Comparison of ENCODE assay signal across 21 mouse cellular contexts in the genomic region with DNA sequence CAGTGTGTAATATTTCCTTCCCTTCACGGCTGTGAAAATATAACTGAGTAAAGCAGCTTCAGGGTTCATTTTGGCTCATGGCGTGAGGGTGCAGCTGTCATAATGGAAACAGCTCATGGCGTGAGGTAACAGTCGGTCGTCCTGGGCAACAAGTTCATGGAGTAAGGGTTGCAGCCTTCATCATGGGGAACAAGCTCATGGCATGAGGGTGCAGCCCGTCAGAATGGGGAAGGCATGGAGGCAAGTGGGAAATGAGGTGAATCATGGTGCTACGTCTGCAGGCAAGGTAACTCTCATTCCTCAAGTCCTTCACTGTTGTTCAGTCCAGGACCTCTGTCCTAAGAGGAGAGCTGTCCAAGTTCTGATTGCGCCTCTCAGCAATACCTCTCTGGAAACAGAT. TPM values are rescaled to one million over a fixed set of nuclear protein-coding genes. Genes with fewer than 3 reads are reported as not detected.
DNase-seq lines count a peak whose midpoint lies in the region; ATAC-seq and TF ChIP-seq lines count a peak whose summit lies in the region.
"Had no signal": no experiment of that assay in that cellular context is flagged by ENCODE, and none has a peak within 500 bp of the region (broad histone marks: within the 10 kb centered on the region; RNA-seq: fewer than 3 reads in every experiment).

No protein-coding gene starts in this region.

- no peak overlapping the region for H3K9ac ChIP-seq in midbrain, embryonic 12.5 days (replicated peaks)
- H3K9ac ChIP-seq in midbrain, embryonic 11.5 days (ENCODE audit: low read length) = no peak overlapping the region
- no peak overlapping the region for H3K9ac ChIP-seq in lung, postnatal 0 days (replicated peaks; ENCODE audit: low read depth)
- H3K9ac ChIP-seq: embryonic facial prominence, embryonic 12.5 days; forebrain, embryonic 13.5 days; forebrain, embryonic 15.5 days had no signal

- H3K27me3 ChIP-seq in megakaryocyte, embryonic 14.5 days (replicated peaks) = no peaks in the 10 kb centered on the region
- H3K27me3 ChIP-seq in midbrain, embryonic 12.5 days = no peaks in the 10 kb centered on the region
- H3K27me3 ChIP-seq in midbrain, embryonic 11.5 days (ENCODE audit: control insufficient read depth, insufficient read depth, low read length) = no peaks in the 10 kb centered on the region
- no peaks in the 10 kb centered on the region for H3K27me3 ChIP-seq in testis, adult 2 months (ENCODE audit: control insufficient read depth, insufficient read depth, low read length)
- H3K27me3 ChIP-seq in lung, postnatal 0 days (replicated peaks; ENCODE audit: insufficient read depth, low read length) = no peaks in the 10 kb centered on the region
- H3K27me3 ChIP-seq: embryonic facial prominence, embryonic 12.5 days; forebrain, embryonic 13.5 days; forebrain, embryonic 15.5 days had no signal

- DNase-seq in midbrain, embryonic 11.5 days (ENCODE audit: low spot score, missing footprints) = no peak
- DNase-seq in testis, postnatal 14 days (ENCODE audit: low spot score) = no peak
- no peak for DNase-seq in lung, postnatal 0 days (ENCODE audit: low spot score)
- DNase-seq: adrenal gland, adult 8-10 months; adrenal gland, postnatal 14 days; adrenal gland, postnatal 36 days; cerebellum, adult 11-12 months; cerebellum, adult 2 months; cerebellum, adult 9-10 months; cerebellum, postnatal 10 days; cerebellum, postnatal 25 days had no signal

- H3K9me3 ChIP-seq in megakaryocyte, embryonic 14.5 days = peaks cover 19% of the 10 kb centered on the region
- no peaks in the 10 kb centered on the region for H3K9me3 ChIP-seq in midbrain, embryonic 12.5 days
- no peaks in the 10 kb centered on the region for H3K9me3 ChIP-seq in midbrain, embryonic 11.5 days (ENCODE audit: control insufficient read depth, low read length)
- no peaks in the 10 kb centered on the region for H3K9me3 ChIP-seq in lung, postnatal 0 days (ENCODE audit: low read length)
- H3K9me3 ChIP-seq: embryonic facial prominence, embryonic 10.5 days; embryonic facial prominence, embryonic 12.5 days; forebrain, embryonic 13.5 days; forebrain, embryonic 15.5 days had no signal

- H3K27ac ChIP-seq in midbrain, embryonic 12.5 days (replicated peaks) = peak overlapping the region; percentile 30; the same call in 1 of the 2 replicates
- H3K27ac ChIP-seq in midbrain, embryonic 11.5 days (ENCODE audit: low read depth, low read length) = no peak overlapping the region
- H3K27ac ChIP-seq in testis, adult 2 months (ENCODE audit: control insufficient read depth, insufficient read depth, low read depth, low read length) = 0 out of 2 replicates have a peak overlapping the region, but pooled peaks have one; percentile 7
- H3K27ac ChIP-seq in lung, postnatal 0 days (ENCODE audit: low read length) = no peak overlapping the region
- H3K27ac ChIP-seq: embryonic facial prominence, embryonic 10.5 days; embryonic facial prominence, embryonic 12.5 days; forebrain, embryonic 13.5 days; forebrain, embryonic 15.5 days had no signal

- peak; percentile 67; the same call in 1 of the 2 replicates for TF ChIP-seq POLR2A in testis, adult 2 months (IDR thresholded peaks at IDR 0.05; ENCODE audit: control insufficient read depth, low read depth, low read length)

- no peak for TF ChIP-seq EP300 in lung, postnatal 0 days (IDR thresholded peaks at IDR 0.05)

- H3K36me3 ChIP-seq in megakaryocyte, embryonic 14.5 days (replicated peaks; ENCODE audit: low read length) = no peaks in the 10 kb centered on the region
- no peaks in the 10 kb centered on the region for H3K36me3 ChIP-seq in midbrain, embryonic 12.5 days
- H3K36me3 ChIP-seq in midbrain, embryonic 11.5 days (ENCODE audit: control insufficient read depth, insufficient read depth, low read length) = no peaks in the 10 kb centered on the region
- H3K36me3 ChIP-seq in testis, adult 2 months (ENCODE audit: control insufficient read depth, insufficient read depth, low read length) = no peaks in the 10 kb centered on the region
- no peaks in the 10 kb centered on the region for H3K36me3 ChIP-seq in lung, postnatal 0 days (ENCODE audit: insufficient read depth, low read length)
- H3K36me3 ChIP-seq: embryonic facial prominence, embryonic 10.5 days; embryonic facial prominence, embryonic 12.5 days; forebrain, embryonic 15.5 days had no signal

- no peak for TF ChIP-seq CTCF in testis, adult 2 months (IDR thresholded peaks at IDR 0.05; ENCODE audit: control insufficient read depth, insufficient read depth, insufficient replicate concordance, low read depth, low read length)
- TF ChIP-seq CTCF in lung, postnatal 0 days (IDR thresholded peaks at IDR 0.05) = no peak

- no peak overlapping the region for H3K4me2 ChIP-seq in midbrain, embryonic 12.5 days (replicated peaks)
- no peak overlapping the region for H3K4me2 ChIP-seq in midbrain, embryonic 11.5 days
- no peak overlapping the region for H3K4me2 ChIP-seq in lung, postnatal 0 days (replicated peaks; ENCODE audit: low read depth, low read length)
- H3K4me2 ChIP-seq: embryonic facial prominence, embryonic 12.5 days; forebrain, embryonic 13.5 days; forebrain, embryonic 15.5 days had no signal

- ATAC-seq in megakaryocyte, adult 5-6 weeks (ENCODE audit: poor library complexity, severe bottlenecking) = no peak
- no peak for ATAC-seq in midbrain, embryonic 12.5 days (ENCODE audit: low FRiP score, low read depth)
- ATAC-seq in midbrain, embryonic 11.5 days (ENCODE audit: low FRiP score) = no peak
- no peak for ATAC-seq in lung, postnatal 0 days
- ATAC-seq: activated CD4-positive, CD25-positive, alpha-beta regulatory T cell, adult 4 months; forebrain, embryonic 13.5 days; forebrain, embryonic 15.5 days; Patski had no signal

- H3K4me1 ChIP-seq in megakaryocyte, embryonic 14.5 days = no peaks in the 10 kb centered on the region
- no peaks in the 10 kb centered on the region for H3K4me1 ChIP-seq in midbrain, embryonic 12.5 days
- H3K4me1 ChIP-seq in midbrain, embryonic 11.5 days (ENCODE audit: control insufficient read depth, insufficient read depth, low read length) = no peaks in the 10 kb centered on the region
- no peaks in the 10 kb centered on the region for H3K4me1 ChIP-seq in testis, adult 2 months (ENCODE audit: control insufficient read depth, insufficient read depth, low read length)
- H3K4me1 ChIP-seq in lung, postnatal 0 days (ENCODE audit: insufficient read depth, low read depth, low read length) = no peaks in the 10 kb centered on the region
- H3K4me1 ChIP-seq: embryonic facial prominence, embryonic 12.5 days; forebrain, embryonic 13.5 days; forebrain, embryonic 15.5 days had no signal

- peak overlapping the region; percentile 52 for H3K4me3 ChIP-seq in megakaryocyte, embryonic 14.5 days (replicated peaks)
- H3K4me3 ChIP-seq in midbrain, embryonic 12.5 days = no peak overlapping the region
- H3K4me3 ChIP-seq in midbrain, embryonic 11.5 days (ENCODE audit: low read depth, low read length) = no peak overlapping the region
- peak overlapping the region; percentile 80 for H3K4me3 ChIP-seq in testis, adult 2 months (ENCODE audit: control insufficient read depth, low read depth, low read length)
- H3K4me3 ChIP-seq in lung, postnatal 0 days (ENCODE audit: low read depth, low read length) = no peak overlapping the region
- H3K4me3 ChIP-seq: embryonic facial prominence, embryonic 10.5 days; embryonic facial prominence, embryonic 12.5 days; forebrain, embryonic 13.5 days; forebrain, embryonic 15.5 days had no signal

- WGBS in midbrain, embryonic 12.5 days = 87% methylated on average over 8 of the region's 8 CpGs
- 86% methylated on average over 8 of the region's 8 CpGs for WGBS in midbrain, embryonic 11.5 days
- WGBS in lung, postnatal 0 days = 70% methylated on average over 8 of the region's 8 CpGs

RNA-seq across cellular contexts. Expression of a gene that starts 28.6 kb away (rescaled TPM):
- not detected in 2 replicates for polyA plus RNA-seq in megakaryocyte, embryonic 14.5 days (2012; ENCODE audit: insufficient read depth, low replicate concordance)
- total RNA-seq in megakaryocyte, adult 5-6 weeks (2015) = not detected in 2 replicates
- total RNA-seq in megakaryocyte, adult 5-6 weeks (2017) = not detected in 2 replicates
- 3.2 and 3.3 TPM in 2 replicates for polyA plus RNA-seq in midbrain, embryonic 12.5 days (2016; fragmentation: Nextera tagmentation; extraction: Ambion mirVana)
- 2.8 and 3.8 TPM in 2 replicates for polyA plus RNA-seq in midbrain, embryonic 11.5 days (2014; fragmentation: Nextera tagmentation; extraction: Ambion mirVana)
- 2.8 and 2.9 TPM in 2 replicates for polyA plus RNA-seq in testis, adult 2 months (2012; rRNA removed)
- polyA plus RNA-seq in lung, postnatal 0 days (2015; fragmentation: Nextera tagmentation; extraction: Ambion mirVana) = 29.1 and 44.1 TPM in 2 replicates
- polyA plus RNA-seq: activated CD4-positive, CD25-positive, alpha-beta regulatory T cell, adult 4 months; Patski had no signal

Comparison
In these comparisons a context has a peak if more than half of its experiments do, and no peak if none do; other contexts are left out.
1. H3K27ac ChIP-seq: peak in midbrain, embryonic 12.5 days (single experiment) and testis, adult 2 months (single experiment); none in midbrain, embryonic 11.5 days (single experiment) and lung, postnatal 0 days (single experiment).
2. H3K4me3 ChIP-seq: peak in megakaryocyte, embryonic 14.5 days (single experiment) and testis, adult 2 months (single experiment); none in midbrain, embryonic 12.5 days (single experiment), midbrain, embryonic 11.5 days (single experiment) and lung, postnatal 0 days (single experiment).